Mouse (Mus musculus) stomach, embryonic 14.5 days (tissue): ENCODE results near the gene Ptpn6. TPM values are rescaled to one million over a fixed set of nuclear protein-coding genes. Genes with fewer than 3 reads are reported as not detected.

ENCODE experiments used
- ATAC-seq: fragments of 200-750 bp; cut with Nextera tagmentation; 2 replicates; pipeline ENCODE4 v1.8.0; 2017; ENCODE audit warnings: low read depth, moderate TSS enrichment; ENCODE audit not compliant: insufficient number of reproducible peaks, insufficient read depth, low FRiP score
- H3K27ac ChIP-seq: fragments of 300-500 bp; sonication (generic); 2 replicates; pipeline ENCODE4 v1.5.1; 2014; ENCODE audit warnings: mild to moderate bottlenecking, low read length, moderate library complexity, mixed read lengths
- H3K27me3 ChIP-seq: fragments of 300-500 bp; sonication (generic); 2 replicates; pipeline ENCODE4 v1.6.1; 2014; ENCODE audit warnings: low read length, control low read depth, mixed read lengths; ENCODE audit not compliant: control insufficient read depth, insufficient read depth
- H3K36me3 ChIP-seq: fragments of 300-500 bp; sonication (generic); 2 replicates; pipeline ENCODE4 v1.6.1; 2014; ENCODE audit warnings: mild to moderate bottlenecking, control low read depth, low read length, moderate library complexity, mixed read lengths; ENCODE audit not compliant: control insufficient read depth, insufficient read depth
- H3K4me1 ChIP-seq: fragments of 300-500 bp; sonication (generic); 2 replicates; pipeline ENCODE4 v1.6.1; 2014; ENCODE audit warnings: low read length, control low read depth, mixed read lengths; ENCODE audit not compliant: control insufficient read depth, insufficient read depth
- H3K4me2 ChIP-seq: fragments of 300-500 bp; sonication (generic); replicated peaks from 2 replicates; pipeline ENCODE4 v1.6.1; 2014; ENCODE audit warnings: low read depth, low read length, control low read depth
- H3K4me3 ChIP-seq: fragments of 300-500 bp; sonication (generic); 2 replicates; pipeline ENCODE4 v1.5.1; 2014; ENCODE audit warnings: low read depth, low read length, control low read depth
- H3K9ac ChIP-seq: fragments of 300-500 bp; sonication (generic); replicated peaks from 2 replicates; pipeline ENCODE4 v1.6.1; 2014; ENCODE audit warnings: low read depth, mild to moderate bottlenecking, control low read depth, low read length, moderate library complexity, mixed read lengths
- H3K9me3 ChIP-seq: fragments of 300-500 bp; sonication (generic); 2 replicates; pipeline ENCODE4 v1.6.1; 2016; ENCODE audit warnings: low read depth, low read length, control low read depth; ENCODE audit not compliant: control insufficient read depth
- WGBS: fragments of 180-500 bp; shearing (Covaris S2); extraction: QIAGEN DNeasy Blood & Tissue Kit; methylation state at CpG from one replicate; pipeline ENCODE4 v1.1.7; 2014; 5-methylcytosine and 5-hydroxymethylcytosine counted together
- microRNA counts: library from miRNA; unstranded; fragments of <30 nt; microRNA quantifications from one replicate; lab custom pipeline; 2016
- microRNA-seq: library from miRNA; unstranded; fragments of <30 nt; microRNA quantifications from one replicate; pipeline ENCODE4, GENCODE M21; 2016
- polyA plus RNA-seq: library from polyadenylated mRNA; unstranded; fragments of >200 nt; fragmentation: Nextera tagmentation; extraction: Ambion mirVana; gene quantifications from 2 replicates; pipeline ENCODE4 v1.2.1, GENCODE M21; 2014

The Ptpn6 gene
- polyA plus RNA-seq, 1 experiment from 2014 or later, result 15.3 TPM

GRCm38 (mm10) chr6:124679486-124679885 lies 59.0 kb downstream of the Ptpn6 start:
- WGBS, result 85% methylated on average over 3 of the region's 3 CpGs

GRCm38 (mm10) chr6:124678769-124679168 lies 59.7 kb downstream of the Ptpn6 start:
- no peaks in the 10 kb centered on the region for H3K27me3 ChIP-seq
- H3K36me3 ChIP-seq, result no peaks in the 10 kb centered on the region
- H3K4me2 ChIP-seq, result no peak overlapping the region
- no peak for ATAC-seq
- H3K4me3 ChIP-seq, result no peak overlapping the region
- H3K9ac ChIP-seq, result no peak overlapping the region
- no peak overlapping the region for H3K27ac ChIP-seq
- no peaks in the 10 kb centered on the region for H3K4me1 ChIP-seq
- no peaks in the 10 kb centered on the region for H3K9me3 ChIP-seq
- WGBS, result 89% methylated on average over 7 of the region's 7 CpGs

More at GRCm38 (mm10) chr6:124679486-124679885, 59.0 kb downstream of the Ptpn6 start:
- Histone ChIP-seq H3K9me3 (no peaks in the 10 kb centered on the region), H3K9ac (no peak overlapping the region), H3K4me2 (no peak overlapping the region), H3K4me1 (no peaks in the 10 kb centered on the region), H3K4me3 (no peak overlapping the region), H3K27me3 (no peaks in the 10 kb centered on the region), H3K36me3 (no peaks in the 10 kb centered on the region), H3K27ac (no peak overlapping the region)
- no peak for ATAC-seq

- Histone ChIP-seq H3K36me3 (no peaks in the 10 kb centered on the region), H3K27ac (no peak overlapping the region), H3K4me2 (no peak overlapping the region), H3K4me1 (no peaks in the 10 kb centered on the region), H3K4me3 (no peak overlapping the region), H3K27me3 (no peaks in the 10 kb centered on the region), H3K9ac (no peak overlapping the region), H3K9me3 (no peaks in the 10 kb centered on the region)
- 76% methylated on average over 6 of the region's 6 CpGs for WGBS
- ATAC-seq, result no peak
Measured at GRCm38 (mm10) chr6:124676171-124676570, 62.3 kb downstream of the Ptpn6 start.

GRCm38 (mm10) chr6:124674591-124674990 lies 63.9 kb downstream of the Ptpn6 start:
- H3K4me1 ChIP-seq, result no peaks in the 10 kb centered on the region
- no peak overlapping the region for H3K4me2 ChIP-seq
- no peak overlapping the region for H3K27ac ChIP-seq
- no peaks in the 10 kb centered on the region for H3K36me3 ChIP-seq
- H3K27me3 ChIP-seq, result no peaks in the 10 kb centered on the region
- 90% methylated on average over 7 of the region's 7 CpGs for WGBS
- no peak overlapping the region for H3K4me3 ChIP-seq
- no peak for ATAC-seq
- H3K9ac ChIP-seq, result no peak overlapping the region
- no peaks in the 10 kb centered on the region for H3K9me3 ChIP-seq

GRCm38 (mm10) chr6:124673619-124674018 lies 64.9 kb downstream of the Ptpn6 start:
- H3K36me3 ChIP-seq, result no peaks in the 10 kb centered on the region
- no peak overlapping the region for H3K4me3 ChIP-seq
- H3K27ac ChIP-seq, result no peak overlapping the region
- no peak overlapping the region for H3K4me2 ChIP-seq
- H3K9me3 ChIP-seq, result no peaks in the 10 kb centered on the region
- ATAC-seq, result no peak
- no peaks in the 10 kb centered on the region for H3K27me3 ChIP-seq
- H3K9ac ChIP-seq, result no peak overlapping the region
- H3K4me1 ChIP-seq, result no peaks in the 10 kb centered on the region
- 91% methylated on average over 9 of the region's 9 CpGs for WGBS

- no peak overlapping the region for H3K4me2 ChIP-seq
- H3K36me3 ChIP-seq, result no peaks in the 10 kb centered on the region
- H3K4me1 ChIP-seq, result no peaks in the 10 kb centered on the region
- ATAC-seq, result no peak
- H3K9me3 ChIP-seq, result no peaks in the 10 kb centered on the region
- H3K27ac ChIP-seq, result no peak overlapping the region
- no peaks in the 10 kb centered on the region for H3K27me3 ChIP-seq
- no peak overlapping the region for H3K4me3 ChIP-seq
- 54% methylated on average over 6 of the region's 6 CpGs for WGBS
- no peak overlapping the region for H3K9ac ChIP-seq
Measured at GRCm38 (mm10) chr6:124672100-124672499, 66.4 kb downstream of the Ptpn6 start.

MicroRNAs encoded within 50 kb of the gene (microRNA counts, 519-probe panel; counts per million panel counts)
- microRNA mmu-miR-141 (lab: Ali Mortazavi, UCI) (3,374 counts per million, percentile 65 among the panel's probes with 10 or more counts), microRNA mmu-miR-200c (lab: Ali Mortazavi, UCI) (4,572 counts per million, percentile 90 among the panel's probes with 10 or more counts)

Small RNA genes within 50 kb of the gene (microRNA-seq; reads per million reads assigned to microRNA genes)
- gene Mir141, result 2,082 reads per million, percentile 81 among the genes with 10 or more reads in this experiment
- gene Mir200c, result 14,557 reads per million, percentile 96 among the genes with 10 or more reads in this experiment

Other genes starting within 250 kb of the Ptpn6 start
- 0.43 and 0.68 TPM in 2 replicates for gene C1rl, start 245.6 kb downstream of the Ptpn6 start, polyA plus RNA-seq
- gene C1ra, start 226.3 kb downstream of the Ptpn6 start, polyA plus RNA-seq, result 3.0 and 3.5 TPM in 2 replicates
- gene C1s1, start 196.4 kb downstream of the Ptpn6 start, polyA plus RNA-seq, result 2.0 and 2.9 TPM in 2 replicates
- not detected in 2 replicates for gene C1rb, start 168.4 kb downstream of the Ptpn6 start, polyA plus RNA-seq
- not detected in 2 replicates for gene C1s2, start 102.6 kb downstream of the Ptpn6 start, polyA plus RNA-seq
- gene Lpcat3, start 75.7 kb downstream of the Ptpn6 start, polyA plus RNA-seq, result 58.6 and 60.0 TPM in 2 replicates
- 201 and 205 TPM in 2 replicates for gene Emg1, start 26.5 kb downstream of the Ptpn6 start, polyA plus RNA-seq
- 290 and 305 TPM in 2 replicates for gene Phb2, start 26.4 kb downstream of the Ptpn6 start, polyA plus RNA-seq
- 445 and 505 TPM in 2 replicates for gene Grcc10, start 2.7 kb upstream of the Ptpn6 start, polyA plus RNA-seq
- gene Gm45234, start 17.3 kb upstream of the Ptpn6 start, polyA plus RNA-seq, result not detected in 2 replicates
- gene Atn1, start 17.8 kb upstream of the Ptpn6 start, polyA plus RNA-seq, result 15.0 and 18.5 TPM in 2 replicates
- gene Eno2, start 31.0 kb upstream of the Ptpn6 start, polyA plus RNA-seq, result 9.5 and 9.7 TPM in 2 replicates
- 0.32 and 0.35 TPM in 2 replicates for gene Lrrc23, start 41.0 kb upstream of the Ptpn6 start, polyA plus RNA-seq
- 7.4 and 8.0 TPM in 2 replicates for gene Spsb2, start 69.9 kb upstream of the Ptpn6 start, polyA plus RNA-seq
- 844 and 872 TPM in 2 replicates for gene Tpi1, start 75.6 kb upstream of the Ptpn6 start, polyA plus RNA-seq
- gene Usp5, start 90.8 kb upstream of the Ptpn6 start, polyA plus RNA-seq, result 121 and 123 TPM in 2 replicates
- 151 and 163 TPM in 2 replicates for gene Cdca3, start 90.8 kb upstream of the Ptpn6 start, polyA plus RNA-seq
- 1.4 and 1.5 TPM in 2 replicates for gene Gnb3, start 101.6 kb upstream of the Ptpn6 start, polyA plus RNA-seq
- 43.2 and 43.9 TPM in 2 replicates for gene P3h3, start 119.0 kb upstream of the Ptpn6 start, polyA plus RNA-seq
- 0.91 and 1.0 TPM in 2 replicates for gene Gpr162, start 125.3 kb upstream of the Ptpn6 start, polyA plus RNA-seq
- 0.28 and 0.43 TPM in 2 replicates for gene Cd4, start 149.5 kb upstream of the Ptpn6 start, polyA plus RNA-seq
- gene Lag3, start 173.0 kb upstream of the Ptpn6 start, polyA plus RNA-seq, result 1.3 and 1.5 TPM in 2 replicates
- gene Ptms, start 181.4 kb upstream of the Ptpn6 start, polyA plus RNA-seq, result 320 TPM in 2 replicates
- gene Mlf2, start 192.7 kb upstream of the Ptpn6 start, polyA plus RNA-seq, result 341 and 354 TPM in 2 replicates
- gene Cops7a, start 226.8 kb upstream of the Ptpn6 start, polyA plus RNA-seq, result 139 and 141 TPM in 2 replicates